ENCODE assay signal across 8 mouse cellular contexts in genomic region chr6:34176111-34176863, GRCm38 (mm10). TPM values are rescaled to one million over a fixed set of nuclear protein-coding genes. Genes with fewer than 3 reads are reported as not detected.
DNase-seq lines count a peak whose midpoint lies in the region; ATAC-seq and TF ChIP-seq lines count a peak whose summit lies in the region.

No protein-coding gene starts in this region.

- no peaks in the 10 kb centered on the region for H3K36me3 ChIP-seq in C2C12 (ENCODE audit: control insufficient read depth, insufficient read depth)
- H3K36me3 ChIP-seq in embryonic facial prominence, embryonic 12.5 days = no peaks in the 10 kb centered on the region
- H3K36me3 ChIP-seq in intestine, postnatal 0 days (ENCODE audit: control insufficient read depth, insufficient read depth) = no peaks in the 10 kb centered on the region
- no peaks in the 10 kb centered on the region for H3K36me3 ChIP-seq in midbrain, embryonic 16.5 days (ENCODE audit: control insufficient read depth, insufficient read depth, low read length)

- H3K79me3 ChIP-seq in C2C12 (ENCODE audit: low read depth) = peaks cover 17% of the 10 kb centered on the region

- no peaks in the 10 kb centered on the region for H3K27me3 ChIP-seq in C2C12 (ENCODE audit: control insufficient read depth, insufficient read depth, insufficient read length)
- H3K27me3 ChIP-seq in embryonic facial prominence, embryonic 12.5 days = no peaks in the 10 kb centered on the region
- no peaks in the 10 kb centered on the region for H3K27me3 ChIP-seq in intestine, postnatal 0 days (replicated peaks; ENCODE audit: control insufficient read depth, insufficient read depth, low read length)
- no peaks in the 10 kb centered on the region for H3K27me3 ChIP-seq in midbrain, embryonic 16.5 days (ENCODE audit: control insufficient read depth, insufficient read depth, low read depth, low read length)

- H3K9me3 ChIP-seq in embryonic facial prominence, embryonic 12.5 days = no peaks in the 10 kb centered on the region
- no peaks in the 10 kb centered on the region for H3K9me3 ChIP-seq in intestine, postnatal 0 days (ENCODE audit: control insufficient read depth)
- H3K9me3 ChIP-seq in midbrain, embryonic 16.5 days (replicated peaks; ENCODE audit: control insufficient read depth, low read length, poor library complexity, severe bottlenecking) = no peaks in the 10 kb centered on the region

- H3K4me1 ChIP-seq in embryonic facial prominence, embryonic 12.5 days = peaks cover 9% of the 10 kb centered on the region
- peaks cover 10% of the 10 kb centered on the region; the same call in 1 of the 2 replicates for H3K4me1 ChIP-seq in intestine, postnatal 0 days (replicated peaks; ENCODE audit: control insufficient read depth, insufficient read depth, low read length)
- H3K4me1 ChIP-seq in midbrain, embryonic 16.5 days (ENCODE audit: control insufficient read depth, insufficient read depth, low read length) = peaks cover 5% of the 10 kb centered on the region

- peaks cover 53% of the 10 kb centered on the region for H3K79me2 ChIP-seq in C2C12 (ENCODE audit: control insufficient read depth, insufficient read depth)

- intact Hi-C loops in gastrocnemius, adult 2 months (cut with DNase I) = loop anchor here (10.0 kb wide), 1 partner anchor 921 kb away; no protein-coding TSS in a partner anchor
- intact Hi-C loops in gastrocnemius, postnatal 14 days (cut with DNase I; ENCODE audit: low total_unique reads) = no loop called here

- peak overlapping the region; percentile 78 for H3ac ChIP-seq in C2C12 (ENCODE audit: control insufficient read depth, insufficient read length, low read depth)

- peak overlapping the region; percentile 78 for H3K9ac ChIP-seq in embryonic facial prominence, embryonic 12.5 days
- H3K9ac ChIP-seq in intestine, postnatal 0 days (ENCODE audit: low read depth, low read length) = peak overlapping the region; percentile 64
- H3K9ac ChIP-seq in midbrain, embryonic 16.5 days (ENCODE audit: low read depth, low read length) = peak overlapping the region; percentile 94

- H3K4me3 ChIP-seq in gastrocnemius, adult 2 months = peak overlapping the region; percentile 92
- peak overlapping the region; percentile 60 for H3K4me3 ChIP-seq in C2C12 (ENCODE audit: insufficient read depth, poor library complexity, severe bottlenecking)
- peak overlapping the region; percentile 74 for H3K4me3 ChIP-seq in embryonic facial prominence, embryonic 12.5 days
- peak overlapping the region; percentile 64 for H3K4me3 ChIP-seq in intestine, postnatal 0 days (ENCODE audit: low read depth, low read length)
- H3K4me3 ChIP-seq in midbrain, embryonic 16.5 days (ENCODE audit: low read depth, low read length) = peak overlapping the region; percentile 86

- no peak for DNase-seq in gastrocnemius, adult 2 months
- DNase-seq in gastrocnemius, postnatal 14 days = no peak
- no peak for DNase-seq in Muller cell, postnatal 12 days (ENCODE audit: inconsistent ontology term)
- DNase-seq in right cerebral cortex, adult 2 months (ENCODE audit: low spot score in 2 of 2) = no peak

- H3K27ac ChIP-seq in gastrocnemius, adult 2 months = peak overlapping the region; percentile 87
- peak overlapping the region; percentile 83 for H3K27ac ChIP-seq in embryonic facial prominence, embryonic 12.5 days
- H3K27ac ChIP-seq in intestine, postnatal 0 days (ENCODE audit: low read depth, low read length) = peak overlapping the region; percentile 65
- H3K27ac ChIP-seq in midbrain, embryonic 16.5 days (ENCODE audit: low read length) = peak overlapping the region; percentile 85

- 4% methylated on average over 29 of the region's 29 CpGs for WGBS in embryonic facial prominence, embryonic 12.5 days
- WGBS in intestine, postnatal 0 days = 2% methylated on average over 29 of the region's 29 CpGs
- WGBS in midbrain, embryonic 16.5 days = 3% methylated on average over 28 of the region's 29 CpGs

- H3K4me2 ChIP-seq in embryonic facial prominence, embryonic 12.5 days (replicated peaks) = peak overlapping the region; percentile 72
- peak overlapping the region; percentile 83 for H3K4me2 ChIP-seq in intestine, postnatal 0 days (replicated peaks; ENCODE audit: low read depth)
- peak overlapping the region; percentile 85 for H3K4me2 ChIP-seq in midbrain, embryonic 16.5 days (ENCODE audit: low read length)

- TF ChIP-seq CTCF in gastrocnemius, adult 2 months (IDR thresholded peaks at IDR 0.05) = no peak
- no peak for TF ChIP-seq CTCF in C2C12 (IDR thresholded peaks at IDR 0.05; ENCODE audit: control insufficient read depth, insufficient read depth, insufficient read length)
- TF ChIP-seq CTCF in intestine, postnatal 0 days (IDR thresholded peaks at IDR 0.05; ENCODE audit: low read depth) = no peak

- peak; percentile 86 for ATAC-seq in embryonic facial prominence, embryonic 12.5 days (ENCODE audit: insufficient number of reproducible peaks, insufficient read depth, low FRiP score, low TSS enrichment)
- peak; percentile 67 for ATAC-seq in intestine, postnatal 0 days
- peak; percentile 86 for ATAC-seq in midbrain, embryonic 16.5 days

TF ChIP-seq in C2C12, 6 proteins besides CTCF, POLR2A, EP300 and RAD21:
- TF ChIP-seq FOSL1 (IDR thresholded peaks at IDR 0.05; ENCODE audit: insufficient read depth, low read length, poor library complexity, severe bottlenecking) (no peak), MYOG (IDR thresholded peaks at IDR 0.05; ENCODE audit: control insufficient read depth, extremely low read depth, insufficient read length) (no peak), CEBPB (IDR thresholded peaks at IDR 0.05; ENCODE audit: low read depth) (no peak), MYOD1 (IDR thresholded peaks at IDR 0.05; ENCODE audit: control insufficient read depth, insufficient read length, low read depth) (no peak), MAX (IDR thresholded peaks at IDR 0.05) (no peak), USF1 (IDR thresholded peaks at IDR 0.05; ENCODE audit: low read depth) (peak; percentile 83)

RNA-seq across cellular contexts. Expression of gene Slc35b4, which starts 0.6 kb away (rescaled TPM):
- 1 to 10 TPM; 6.8 to 8.9 TPM for total RNA-seq in gastrocnemius, adult 2 months (2021)
- 10 to 100 TPM in 1 of 2 experiments, 1 to 10 TPM in 1; 7.0 to 10.6 TPM for total RNA-seq in gastrocnemius, postnatal 14 days (2021)
- polyA plus RNA-seq in C2C12 (2012; fragmentation: generic; extraction: Trizol) = 23.5 TPM
- polyA plus RNA-seq in embryonic facial prominence, embryonic 12.5 days (2016; fragmentation: Nextera tagmentation; extraction: Ambion mirVana) = 48.3 and 50.5 TPM in 2 replicates
- polyA plus RNA-seq in intestine, postnatal 0 days (2015; fragmentation: Nextera tagmentation; extraction: Ambion mirVana) = 17.2 and 19.1 TPM in 2 replicates
- 44.5 and 45.1 TPM in 2 replicates for polyA plus RNA-seq in midbrain, embryonic 16.5 days (2015; fragmentation: Nextera tagmentation; extraction: Ambion mirVana)
